Comparison of ENCODE assay signal across 27 mouse cellular contexts in the genomic region with DNA sequence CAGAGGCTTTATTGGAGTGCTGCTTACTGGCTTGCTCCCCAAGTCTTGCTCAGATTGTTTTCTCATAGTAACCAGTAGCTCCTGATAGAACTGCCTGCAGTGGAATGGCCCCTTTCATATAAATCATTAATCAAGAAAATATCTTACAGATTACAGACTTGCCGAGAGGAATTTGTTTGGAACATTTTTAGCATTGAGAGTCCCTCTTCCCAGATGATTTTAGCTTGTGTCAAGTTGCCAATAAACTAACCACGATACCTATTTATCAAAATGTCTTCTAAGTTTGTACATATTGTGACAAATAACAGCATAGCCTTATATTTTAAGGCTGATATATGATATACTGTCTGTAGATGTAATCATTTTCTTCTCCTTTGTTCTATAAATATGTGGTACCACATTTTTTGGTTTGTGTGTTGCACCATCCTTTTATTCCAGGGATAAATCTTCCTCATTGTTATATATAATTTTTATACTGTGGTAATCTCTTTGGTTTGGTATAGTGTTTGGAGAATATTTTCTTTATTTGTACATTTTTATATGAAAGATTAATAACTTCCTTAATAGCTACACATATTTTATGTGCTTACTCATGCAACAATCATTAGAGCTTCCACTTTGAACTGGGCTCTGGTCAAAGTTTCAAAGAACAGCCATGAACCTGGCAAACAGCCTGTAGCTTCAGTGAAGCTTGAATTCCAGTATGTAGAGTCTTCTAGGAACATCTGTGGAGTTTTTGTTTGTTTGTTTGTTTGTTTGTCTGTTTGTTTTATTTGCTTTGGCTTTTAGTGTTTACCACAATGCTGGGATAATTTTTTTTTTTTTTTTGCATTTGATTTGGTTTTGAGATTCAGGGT.
DNase-seq lines count a peak whose midpoint lies in the region; ATAC-seq lines count a peak whose summit lies in the region.
"Had no signal": no experiment of that assay in that cellular context is flagged by ENCODE, and none has a peak within 500 bp of the region (broad histone marks: within the 10 kb centered on the region; RNA-seq: fewer than 3 reads in every experiment).

No protein-coding gene starts in this region.

- no peaks in the 10 kb centered on the region for H3K9me3 ChIP-seq in heart, embryonic 12.5 days (replicated peaks)
- H3K9me3 ChIP-seq in midbrain, embryonic 11.5 days (ENCODE audit: control insufficient read depth, low read length), result no peaks in the 10 kb centered on the region
- no peaks in the 10 kb centered on the region for H3K9me3 ChIP-seq in midbrain, embryonic 14.5 days (ENCODE audit: control insufficient read depth, low read length)
- H3K9me3 ChIP-seq: embryonic facial prominence, embryonic 12.5 days; forebrain, embryonic 12.5 days; hindbrain, embryonic 10.5 days; intestine, embryonic 15.5 days; limb, embryonic 10.5 days; midbrain, embryonic 13.5 days; neural tube, embryonic 12.5 days had no signal

- H3K4me2 ChIP-seq in heart, embryonic 12.5 days, result no peak overlapping the region
- H3K4me2 ChIP-seq in midbrain, embryonic 11.5 days, result no peak overlapping the region
- no peak overlapping the region for H3K4me2 ChIP-seq in midbrain, embryonic 14.5 days (ENCODE audit: low read length)
- H3K4me2 ChIP-seq: embryonic facial prominence, embryonic 12.5 days; forebrain, embryonic 12.5 days; heart, embryonic 11.5 days; intestine, embryonic 15.5 days; midbrain, embryonic 13.5 days; neural tube, embryonic 12.5 days had no signal

- ATAC-seq in heart, embryonic 12.5 days (ENCODE audit: insufficient number of reproducible peaks, low FRiP score), result no peak
- ATAC-seq in midbrain, embryonic 11.5 days (ENCODE audit: low FRiP score), result no peak
- no peak for ATAC-seq in midbrain, embryonic 14.5 days (ENCODE audit: low FRiP score, low TSS enrichment)
- ATAC-seq in activated CD4-positive, CD25-positive, alpha-beta regulatory T cell, adult 4 months, result no peak
- ATAC-seq: hindbrain, embryonic 16.5 days; intestine, embryonic 15.5 days; midbrain, embryonic 13.5 days had no signal

- H3K27ac ChIP-seq in heart, embryonic 12.5 days (ENCODE audit: poor library complexity, severe bottlenecking), result no peak overlapping the region
- H3K27ac ChIP-seq in midbrain, embryonic 11.5 days (ENCODE audit: low read depth, low read length), result no peak overlapping the region
- no peak overlapping the region for H3K27ac ChIP-seq in midbrain, embryonic 14.5 days (replicated peaks; ENCODE audit: low read depth, low read length)
- H3K27ac ChIP-seq: embryonic facial prominence, embryonic 12.5 days; forebrain, embryonic 12.5 days; gastrocnemius, adult 2 months; hindbrain, embryonic 10.5 days; intestine, embryonic 15.5 days; limb, embryonic 10.5 days; midbrain, embryonic 13.5 days; neural tube, embryonic 12.5 days had no signal

- H3K36me3 ChIP-seq in heart, embryonic 12.5 days, result no peaks in the 10 kb centered on the region
- H3K36me3 ChIP-seq in midbrain, embryonic 11.5 days (ENCODE audit: control insufficient read depth, insufficient read depth, low read length), result no peaks in the 10 kb centered on the region
- no peaks in the 10 kb centered on the region for H3K36me3 ChIP-seq in midbrain, embryonic 14.5 days (ENCODE audit: control insufficient read depth, insufficient read depth, low read length)
- H3K36me3 ChIP-seq: embryonic facial prominence, embryonic 12.5 days; forebrain, embryonic 12.5 days; hindbrain, embryonic 10.5 days; intestine, embryonic 15.5 days; limb, embryonic 10.5 days; midbrain, embryonic 13.5 days; neural tube, embryonic 12.5 days had no signal

- DNase-seq in heart, adult 11 months, result peak; percentile 15
- DNase-seq in midbrain, embryonic 11.5 days (ENCODE audit: low spot score, missing footprints), result peak; percentile 65
- DNase-seq in midbrain, embryonic 14.5 days, result no peak
- DNase-seq in kidney, postnatal 10 days, result peak; percentile 62
- DNase-seq in gastrocnemius, adult 8-10 months (ENCODE audit: low spot score in 2 of 2), result no peak
- DNase-seq: B cell, adult 2 months; cerebellum, adult 2 months; cerebellum, postnatal 25 days; gastrocnemius, adult 2 months; heart, postnatal 10 days; liver; lung, postnatal 10 days; retina, postnatal 1 day; right cerebral cortex, postnatal 25 days; spleen, adult 18-20 months had no signal

- no peaks in the 10 kb centered on the region for H3K27me3 ChIP-seq in heart, embryonic 12.5 days (replicated peaks)
- no peaks in the 10 kb centered on the region for H3K27me3 ChIP-seq in midbrain, embryonic 11.5 days (ENCODE audit: control insufficient read depth, insufficient read depth, low read length)
- H3K27me3 ChIP-seq in midbrain, embryonic 14.5 days (ENCODE audit: control insufficient read depth, insufficient read depth, low read length), result no peaks in the 10 kb centered on the region
- H3K27me3 ChIP-seq: embryonic facial prominence, embryonic 12.5 days; forebrain, embryonic 12.5 days; intestine, embryonic 15.5 days; midbrain, embryonic 13.5 days; neural tube, embryonic 12.5 days had no signal

- WGBS in heart, embryonic 12.5 days, result 85% methylated on average over 2 of the region's 2 CpGs
- WGBS in midbrain, embryonic 11.5 days, result 96% methylated on average over 2 of the region's 2 CpGs
- 94% methylated on average over 2 of the region's 2 CpGs for WGBS in midbrain, embryonic 14.5 days

- no peak overlapping the region for H3K4me3 ChIP-seq in heart, embryonic 12.5 days
- H3K4me3 ChIP-seq in midbrain, embryonic 11.5 days (ENCODE audit: low read depth, low read length), result no peak overlapping the region
- H3K4me3 ChIP-seq in midbrain, embryonic 14.5 days (replicated peaks; ENCODE audit: low read depth, low read length), result no peak overlapping the region
- H3K4me3 ChIP-seq: embryonic facial prominence, embryonic 12.5 days; erythroblast, embryonic 14.5 days; forebrain, embryonic 12.5 days; gastrocnemius, adult 2 months; hindbrain, embryonic 10.5 days; intestine, embryonic 15.5 days; limb, embryonic 10.5 days; midbrain, embryonic 13.5 days; neural tube, embryonic 12.5 days had no signal

- peaks cover 5% of the 10 kb centered on the region for H3K4me1 ChIP-seq in heart, embryonic 12.5 days (replicated peaks)
- H3K4me1 ChIP-seq in midbrain, embryonic 11.5 days (ENCODE audit: control insufficient read depth, insufficient read depth, low read length), result no peaks in the 10 kb centered on the region
- no peaks in the 10 kb centered on the region for H3K4me1 ChIP-seq in midbrain, embryonic 14.5 days (ENCODE audit: control insufficient read depth, insufficient read depth, low read length)
- H3K4me1 ChIP-seq: embryonic facial prominence, embryonic 12.5 days; forebrain, embryonic 12.5 days; hindbrain, embryonic 10.5 days; intestine, embryonic 15.5 days; limb, embryonic 10.5 days; midbrain, embryonic 13.5 days; neural tube, embryonic 12.5 days had no signal

- no peak overlapping the region for H3K9ac ChIP-seq in heart, embryonic 12.5 days
- H3K9ac ChIP-seq in midbrain, embryonic 11.5 days (ENCODE audit: low read length), result no peak overlapping the region
- no peak overlapping the region for H3K9ac ChIP-seq in midbrain, embryonic 14.5 days (replicated peaks; ENCODE audit: low read length)
- H3K9ac ChIP-seq: embryonic facial prominence, embryonic 12.5 days; forebrain, embryonic 12.5 days; intestine, embryonic 15.5 days; midbrain, embryonic 13.5 days; neural tube, embryonic 12.5 days had no signal

Comparison
In these comparisons a context has a peak if more than half of its experiments do, and no peak if none do; other contexts are left out.
1. DNase-seq: peak in heart, adult 11 months (single experiment), midbrain, embryonic 11.5 days (single experiment) and kidney, postnatal 10 days (single experiment); none in midbrain, embryonic 14.5 days (single experiment) and gastrocnemius, adult 8-10 months (0 of 2).